Mouse (Mus musculus): ENCODE results near the gene Ppp4r4. TPM values are rescaled to one million over a fixed set of nuclear protein-coding genes. Genes with fewer than 3 reads are reported as not detected.

The Ppp4r4 gene
- polyA plus RNA-seq, 1 experiment: 0.09 TPM

GRCm38 (mm10) chr12:103504402-103504801 lies 27.7 kb upstream of the Ppp4r4 start:
- no peaks in the 10 kb centered on the region for H3K36me3 ChIP-seq (ENCODE audit: control insufficient read depth, insufficient read depth)
- H3K4me3 ChIP-seq (ENCODE audit: insufficient read depth, poor library complexity, severe bottlenecking): no peak overlapping the region

DNA sequence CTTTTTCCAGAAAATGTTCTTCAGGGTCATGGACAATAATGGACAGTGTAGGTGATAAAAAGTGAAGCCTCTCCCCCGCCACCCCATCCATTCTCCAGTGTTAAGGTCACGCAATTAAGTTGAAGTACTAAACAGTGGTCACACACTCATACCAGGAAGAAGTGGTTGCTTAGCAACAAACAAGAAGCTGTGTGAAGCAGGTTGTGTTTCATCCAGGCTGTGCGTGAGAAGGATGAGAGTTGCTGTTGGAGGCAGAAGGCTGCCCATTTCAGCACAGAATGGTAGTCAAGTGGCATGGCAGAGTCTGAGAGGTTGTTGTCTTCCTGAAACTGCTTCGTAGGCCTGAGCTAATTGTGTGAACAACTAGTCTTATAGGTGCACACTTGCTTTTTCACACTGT lies 23.7 kb upstream of the Ppp4r4 start:
- Histone ChIP-seq H3K79me2 (ENCODE audit: control insufficient read depth, insufficient read depth) (no peaks in the 10 kb centered on the region), H3K27me3 (ENCODE audit: control insufficient read depth, insufficient read depth, insufficient read length) (no peaks in the 10 kb centered on the region), H3K79me3 (ENCODE audit: low read depth) (no peaks in the 10 kb centered on the region), H3K36me3 (ENCODE audit: control insufficient read depth, insufficient read depth) (no peaks in the 10 kb centered on the region), H3K4me3 (ENCODE audit: insufficient read depth, poor library complexity, severe bottlenecking) (no peak overlapping the region), H3ac (ENCODE audit: control insufficient read depth, insufficient read length, low read depth) (no peak overlapping the region)
- TF ChIP-seq MYOD1 (IDR thresholded peaks at IDR 0.05; ENCODE audit: control insufficient read depth, insufficient read length, low read depth) (no peak), CTCF (IDR thresholded peaks at IDR 0.05; ENCODE audit: control insufficient read depth, insufficient read depth, insufficient read length) (no peak), USF1 (IDR thresholded peaks at IDR 0.05; ENCODE audit: low read depth) (no peak), FOSL1 (IDR thresholded peaks at IDR 0.05; ENCODE audit: insufficient read depth, low read length, poor library complexity, severe bottlenecking) (no peak), MAX (IDR thresholded peaks at IDR 0.05) (no peak), CEBPB (IDR thresholded peaks at IDR 0.05; ENCODE audit: low read depth) (no peak), MYOG (IDR thresholded peaks at IDR 0.05; ENCODE audit: control insufficient read depth, extremely low read depth, insufficient read length) (no peak)

More at GRCm38 (mm10) chr12:103504402-103504801, 27.7 kb upstream of the Ppp4r4 start:
- no peaks in the 10 kb centered on the region for H3K79me2 ChIP-seq (ENCODE audit: control insufficient read depth, insufficient read depth)
- H3K27me3 ChIP-seq (ENCODE audit: control insufficient read depth, insufficient read depth, insufficient read length): no peaks in the 10 kb centered on the region
- H3K79me3 ChIP-seq (ENCODE audit: low read depth): no peaks in the 10 kb centered on the region
- H3ac ChIP-seq (ENCODE audit: control insufficient read depth, insufficient read length, low read depth): no peak overlapping the region
- TF ChIP-seq USF1 (IDR thresholded peaks at IDR 0.05; ENCODE audit: low read depth) (no peak), MYOG (IDR thresholded peaks at IDR 0.05; ENCODE audit: control insufficient read depth, extremely low read depth, insufficient read length) (no peak), CEBPB (IDR thresholded peaks at IDR 0.05; ENCODE audit: low read depth) (no peak), MYOD1 (IDR thresholded peaks at IDR 0.05; ENCODE audit: control insufficient read depth, insufficient read length, low read depth) (no peak), MAX (IDR thresholded peaks at IDR 0.05) (no peak), FOSL1 (IDR thresholded peaks at IDR 0.05; ENCODE audit: insufficient read depth, low read length, poor library complexity, severe bottlenecking) (no peak), CTCF (IDR thresholded peaks at IDR 0.05; ENCODE audit: control insufficient read depth, insufficient read depth, insufficient read length) (no peak)

DNA sequence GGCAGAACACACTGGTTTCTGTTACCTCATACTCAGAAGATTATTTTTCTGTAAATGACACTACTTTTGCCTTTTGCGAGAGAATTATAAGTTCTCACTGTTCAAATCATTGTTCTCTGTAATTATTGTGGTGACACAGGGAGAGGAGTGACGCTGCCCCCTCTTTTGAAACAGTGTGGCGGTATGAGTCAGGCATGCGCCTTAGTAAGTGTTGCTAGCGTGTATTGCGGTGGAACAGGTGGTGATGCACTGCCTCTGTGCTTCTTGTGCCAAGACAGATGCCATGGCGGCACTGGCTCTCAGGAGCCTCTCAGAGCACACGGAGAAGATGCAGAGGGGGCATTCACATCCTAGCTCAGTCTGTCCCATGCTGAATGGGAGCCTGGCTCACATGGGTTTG lies 22.2 kb upstream of the Ppp4r4 start:
- Histone ChIP-seq H3K36me3 (ENCODE audit: control insufficient read depth, insufficient read depth) (no peaks in the 10 kb centered on the region), H3K79me2 (ENCODE audit: control insufficient read depth, insufficient read depth) (no peaks in the 10 kb centered on the region), H3K27me3 (ENCODE audit: control insufficient read depth, insufficient read depth, insufficient read length) (no peaks in the 10 kb centered on the region), H3K4me3 (ENCODE audit: insufficient read depth, poor library complexity, severe bottlenecking) (no peak overlapping the region), H3K79me3 (ENCODE audit: low read depth) (no peaks in the 10 kb centered on the region), H3ac (ENCODE audit: control insufficient read depth, insufficient read length, low read depth) (no peak overlapping the region)
- TF ChIP-seq CEBPB (IDR thresholded peaks at IDR 0.05; ENCODE audit: low read depth) (peak; percentile 19), FOSL1 (IDR thresholded peaks at IDR 0.05; ENCODE audit: insufficient read depth, low read length, poor library complexity, severe bottlenecking) (no peak), MYOD1 (IDR thresholded peaks at IDR 0.05; ENCODE audit: control insufficient read depth, insufficient read length, low read depth) (peak; percentile 84)

GRCm38 (mm10) chr12:103511586-103511985 lies 20.5 kb upstream of the Ppp4r4 start:
- no peak overlapping the region for H3K4me3 ChIP-seq (ENCODE audit: insufficient read depth, poor library complexity, severe bottlenecking)
- no peaks in the 10 kb centered on the region for H3K79me2 ChIP-seq (ENCODE audit: control insufficient read depth, insufficient read depth)
- H3K36me3 ChIP-seq (ENCODE audit: control insufficient read depth, insufficient read depth): no peaks in the 10 kb centered on the region
- no peak for TF ChIP-seq CTCF (IDR thresholded peaks at IDR 0.05; ENCODE audit: control insufficient read depth, insufficient read depth, insufficient read length)
- no peak for TF ChIP-seq USF1 (IDR thresholded peaks at IDR 0.05; ENCODE audit: low read depth)
- no peak for TF ChIP-seq CEBPB (IDR thresholded peaks at IDR 0.05; ENCODE audit: low read depth)
- TF ChIP-seq MYOD1 (IDR thresholded peaks at IDR 0.05; ENCODE audit: control insufficient read depth, insufficient read length, low read depth): no peak
- TF ChIP-seq MYOG (IDR thresholded peaks at IDR 0.05; ENCODE audit: control insufficient read depth, extremely low read depth, insufficient read length): no peak
- TF ChIP-seq FOSL1 (IDR thresholded peaks at IDR 0.05; ENCODE audit: insufficient read depth, low read length, poor library complexity, severe bottlenecking): no peak
- no peak for TF ChIP-seq MAX (IDR thresholded peaks at IDR 0.05)
- H3K79me3 ChIP-seq (ENCODE audit: low read depth): no peaks in the 10 kb centered on the region
- no peak overlapping the region for H3ac ChIP-seq (ENCODE audit: control insufficient read depth, insufficient read length, low read depth)
- H3K27me3 ChIP-seq (ENCODE audit: control insufficient read depth, insufficient read depth, insufficient read length): no peaks in the 10 kb centered on the region

DNA sequence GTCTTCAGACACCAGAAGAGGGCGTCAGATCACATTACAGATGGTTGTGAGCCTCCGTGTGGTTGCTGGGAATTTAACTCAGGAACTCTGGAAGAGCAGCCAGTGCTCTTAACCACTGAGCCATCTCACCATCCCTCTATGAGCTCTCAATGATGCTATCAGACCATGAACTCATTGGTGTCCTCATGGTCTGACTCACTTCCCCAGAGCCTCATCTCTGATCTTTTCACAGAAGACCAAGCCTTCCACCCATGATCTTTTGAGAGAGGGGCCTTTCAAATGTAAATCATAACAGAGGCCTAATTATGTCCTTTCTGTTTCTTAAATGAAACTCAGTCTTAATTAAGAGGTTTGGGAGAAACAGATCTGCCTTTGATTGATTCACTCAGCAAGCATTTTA lies 19.0 kb upstream of the Ppp4r4 start:
- TF ChIP-seq MAX (IDR thresholded peaks at IDR 0.05) (no peak), MYOG (IDR thresholded peaks at IDR 0.05; ENCODE audit: control insufficient read depth, extremely low read depth, insufficient read length) (no peak), USF1 (IDR thresholded peaks at IDR 0.05; ENCODE audit: low read depth) (no peak), MYOD1 (IDR thresholded peaks at IDR 0.05; ENCODE audit: control insufficient read depth, insufficient read length, low read depth) (no peak), CEBPB (IDR thresholded peaks at IDR 0.05; ENCODE audit: low read depth) (no peak), CTCF (IDR thresholded peaks at IDR 0.05; ENCODE audit: control insufficient read depth, insufficient read depth, insufficient read length) (no peak), FOSL1 (IDR thresholded peaks at IDR 0.05; ENCODE audit: insufficient read depth, low read length, poor library complexity, severe bottlenecking) (no peak)
- H3K36me3 ChIP-seq (ENCODE audit: control insufficient read depth, insufficient read depth): no peaks in the 10 kb centered on the region
- no peaks in the 10 kb centered on the region for H3K79me2 ChIP-seq (ENCODE audit: control insufficient read depth, insufficient read depth)
- no peak overlapping the region for H3K4me3 ChIP-seq (ENCODE audit: insufficient read depth, poor library complexity, severe bottlenecking)
- H3K79me3 ChIP-seq (ENCODE audit: low read depth): no peaks in the 10 kb centered on the region
- H3ac ChIP-seq (ENCODE audit: control insufficient read depth, insufficient read length, low read depth): no peak overlapping the region
- no peaks in the 10 kb centered on the region for H3K27me3 ChIP-seq (ENCODE audit: control insufficient read depth, insufficient read depth, insufficient read length)

- Histone ChIP-seq H3ac (ENCODE audit: control insufficient read depth, insufficient read length, low read depth) (no peak overlapping the region), H3K79me2 (ENCODE audit: control insufficient read depth, insufficient read depth) (no peaks in the 10 kb centered on the region), H3K4me3 (ENCODE audit: insufficient read depth, poor library complexity, severe bottlenecking) (no peak overlapping the region), H3K36me3 (ENCODE audit: control insufficient read depth, insufficient read depth) (no peaks in the 10 kb centered on the region), H3K27me3 (ENCODE audit: control insufficient read depth, insufficient read depth, insufficient read length) (no peaks in the 10 kb centered on the region), H3K79me3 (ENCODE audit: low read depth) (no peaks in the 10 kb centered on the region)
- TF ChIP-seq CTCF (IDR thresholded peaks at IDR 0.05; ENCODE audit: control insufficient read depth, insufficient read depth, insufficient read length): no peak
- no peak for TF ChIP-seq MAX (IDR thresholded peaks at IDR 0.05)
- no peak for TF ChIP-seq USF1 (IDR thresholded peaks at IDR 0.05; ENCODE audit: low read depth)
- TF ChIP-seq FOSL1 (IDR thresholded peaks at IDR 0.05; ENCODE audit: insufficient read depth, low read length, poor library complexity, severe bottlenecking): no peak
- no peak for TF ChIP-seq CEBPB (IDR thresholded peaks at IDR 0.05; ENCODE audit: low read depth)
- no peak for TF ChIP-seq MYOD1 (IDR thresholded peaks at IDR 0.05; ENCODE audit: control insufficient read depth, insufficient read length, low read depth)
- TF ChIP-seq MYOG (IDR thresholded peaks at IDR 0.05; ENCODE audit: control insufficient read depth, extremely low read depth, insufficient read length): no peak
Observed at GRCm38 (mm10) chr12:103513451-103513871, 18.6 kb upstream of the Ppp4r4 start.

Measured in C2C12 (cell line).